ENCODE assay signal across 30 mouse cellular contexts in genomic region chr17:86926836-86927235, GRCm38 (mm10). TPM values are rescaled to one million over a fixed set of nuclear protein-coding genes. Genes with fewer than 3 reads are reported as not detected.
DNase-seq lines count a peak whose midpoint lies in the region; ATAC-seq and TF ChIP-seq lines count a peak whose summit lies in the region.
"Had no signal": no experiment of that assay in that cellular context is flagged by ENCODE, and none has a peak within 500 bp of the region (broad histone marks: within the 10 kb centered on the region; RNA-seq: fewer than 3 reads in every experiment).

No protein-coding gene starts in this region.

- no peaks in the 10 kb centered on the region for H3K9me3 ChIP-seq in ES-E14 (ENCODE audit: control insufficient read depth, insufficient read depth, low read depth, low read length)
- peaks cover 7% of the 10 kb centered on the region for H3K9me3 ChIP-seq in hindbrain, embryonic 12.5 days (replicated peaks)
- H3K9me3 ChIP-seq in neural tube, embryonic 15.5 days (replicated peaks): no peaks in the 10 kb centered on the region; the same call in 1 of the 2 replicates
- H3K9me3 ChIP-seq: embryonic facial prominence, embryonic 15.5 days had no signal

- no peak overlapping the region for H3K9ac ChIP-seq in ES-E14 (ENCODE audit: insufficient read depth, low read depth, low read length, poor library complexity, severe bottlenecking)
- H3K9ac ChIP-seq in hindbrain, embryonic 12.5 days: no peak overlapping the region
- H3K9ac ChIP-seq in neural tube, embryonic 15.5 days (replicated peaks): no peak overlapping the region
- H3K9ac ChIP-seq: embryonic facial prominence, embryonic 13.5 days; embryonic facial prominence, embryonic 15.5 days; forebrain, embryonic 12.5 days had no signal

- in situ Hi-C loops in ES-E14 (cut with MboI; ENCODE audit: low sequenced_read_pairs in 2 of 2, unreplicated experiment in 2 of 2): no loop called here

- H3K27ac ChIP-seq in ES-E14 (ENCODE audit: insufficient read depth, low read depth, low read length, poor library complexity, severe bottlenecking): no peak overlapping the region
- no peak overlapping the region for H3K27ac ChIP-seq in hindbrain, embryonic 12.5 days
- H3K27ac ChIP-seq in neural tube, embryonic 15.5 days (replicated peaks): no peak overlapping the region
- H3K27ac ChIP-seq: embryonic facial prominence, embryonic 13.5 days; embryonic facial prominence, embryonic 15.5 days; forebrain, embryonic 10.5 days; forebrain, embryonic 12.5 days had no signal

- DNase-seq in ES-E14 (ENCODE audit: low read depth, low spot score) (no peak), R1 (ENCODE audit: low read depth, low spot score) (peak; percentile 61)
- no peak for DNase-seq in gastrocnemius, adult 8-10 months (ENCODE audit: low spot score in 2 of 2)
- DNase-seq: adrenal gland, adult 2 months; adrenal gland, postnatal 10 days; adrenal gland, postnatal 25 days; cerebellum, adult 11 months; cerebellum, adult 18-20 months; cerebellum, adult 8-10 months; cerebellum, adult 9-11 months; cerebellum, postnatal 14 days; cerebellum, postnatal 36 days; embryo, embryonic 11 days had no signal

- H3K36me3 ChIP-seq in ES-E14 (ENCODE audit: control insufficient read depth, insufficient read depth, low read length, poor library complexity, severe bottlenecking): no peaks in the 10 kb centered on the region
- H3K36me3 ChIP-seq in hindbrain, embryonic 12.5 days: no peaks in the 10 kb centered on the region
- no peaks in the 10 kb centered on the region for H3K36me3 ChIP-seq in neural tube, embryonic 15.5 days
- H3K36me3 ChIP-seq: embryonic facial prominence, embryonic 13.5 days; embryonic facial prominence, embryonic 15.5 days; forebrain, embryonic 10.5 days; forebrain, embryonic 12.5 days had no signal

- no peaks in the 10 kb centered on the region; the same call in 1 of the 2 replicates for H3K27me3 ChIP-seq in hindbrain, embryonic 12.5 days
- no peaks in the 10 kb centered on the region for H3K27me3 ChIP-seq in neural tube, embryonic 15.5 days (replicated peaks)
- H3K27me3 ChIP-seq: embryonic facial prominence, embryonic 13.5 days; embryonic facial prominence, embryonic 15.5 days; forebrain, embryonic 12.5 days; Patski had no signal

- ATAC-seq in hindbrain, embryonic 12.5 days (ENCODE audit: low FRiP score): no peak
- ATAC-seq in neural tube, embryonic 15.5 days (ENCODE audit: low FRiP score): no peak
- ATAC-seq: activated CD4-positive, CD25-positive, alpha-beta regulatory T cell, adult 4 months; forebrain, embryonic 14.5 days; forebrain, embryonic 16.5 days; Patski had no signal

- WGBS in hindbrain, embryonic 12.5 days: 87% methylated on average over 3 of the region's 3 CpGs
- WGBS in neural tube, embryonic 15.5 days: 86% methylated on average over 3 of the region's 3 CpGs

- no peak overlapping the region for H3K4me3 ChIP-seq in ES-E14 (ENCODE audit: insufficient read depth in 1 of 2, low read depth in 1 of 2, low read length in 2 of 2, poor library complexity in 1 of 2, severe bottlenecking in 1 of 2)
- H3K4me3 ChIP-seq in hindbrain, embryonic 12.5 days: no peak overlapping the region
- no peak overlapping the region for H3K4me3 ChIP-seq in neural tube, embryonic 15.5 days (replicated peaks)
- H3K4me3 ChIP-seq: embryonic facial prominence, embryonic 13.5 days; embryonic facial prominence, embryonic 15.5 days; erythroblast, embryonic 14.5 days; forebrain, embryonic 10.5 days; forebrain, embryonic 12.5 days had no signal

- no peak overlapping the region for H3K4me2 ChIP-seq in hindbrain, embryonic 12.5 days (replicated peaks)
- no peak overlapping the region for H3K4me2 ChIP-seq in neural tube, embryonic 15.5 days
- H3K4me2 ChIP-seq: embryonic facial prominence, embryonic 13.5 days; embryonic facial prominence, embryonic 15.5 days; forebrain, embryonic 12.5 days had no signal

- no peaks in the 10 kb centered on the region; a peak in 1 of 4 replicates for H3K4me1 ChIP-seq in ES-E14 (ENCODE audit: control insufficient read depth in 2 of 2, insufficient read depth in 2 of 2, low read length in 2 of 2, poor library complexity in 1 of 2)
- H3K4me1 ChIP-seq in hindbrain, embryonic 12.5 days: peaks cover 9% of the 10 kb centered on the region; the same call in 1 of the 2 replicates
- H3K4me1 ChIP-seq in neural tube, embryonic 15.5 days: peaks cover 4% of the 10 kb centered on the region; the same call in 1 of the 2 replicates

TF ChIP-seq in ES-E14, 5 proteins besides CTCF, POLR2A, EP300 and RAD21:
- TF ChIP-seq MAFK (IDR thresholded peaks at IDR 0.05; ENCODE audit: insufficient read depth, low read depth, low read length) (no peak), ZNF384 (IDR thresholded peaks at IDR 0.05; ENCODE audit: low read depth, low read length) (peak; percentile 77)

RNA-seq across cellular contexts. Expression of gene Tmem247, which starts 9.7 kb away (rescaled TPM):
- total RNA-seq in ES-E14 (2012; rRNA removed): not detected in 2 replicates
- total RNA-seq in gastrocnemius, adult 8-10 months (2022): not detected
- polyA plus RNA-seq in hindbrain, embryonic 12.5 days (2016; fragmentation: Nextera tagmentation; extraction: Ambion mirVana): not detected in 2 replicates
- not detected in 2 replicates for polyA plus RNA-seq in neural tube, embryonic 15.5 days (2015; fragmentation: Nextera tagmentation; extraction: Ambion mirVana)
- total RNA-seq: adrenal gland, adult 2 months; adrenal gland, postnatal 10 days; adrenal gland, postnatal 25 days; adrenal gland, postnatal 4 days; common myeloid progenitor, adult 5-6 weeks had no signal
- polyA plus RNA-seq: activated CD4-positive, CD25-positive, alpha-beta regulatory T cell, adult 4 months; adrenal gland, adult 2 months; brain, embryonic 14.5 days; C2C12; embryonic facial prominence, embryonic 11.5 days; embryonic facial prominence, embryonic 13.5 days; embryonic facial prominence, embryonic 15.5 days; erythroblast, embryonic 14.5 days; forebrain, embryonic 10.5 days; forebrain, embryonic 12.5 days; forebrain, embryonic 14.5 days; forebrain, embryonic 16.5 days; frontal cortex, adult 2 months; Patski had no signal

RNA-seq across cellular contexts. Expression of gene Atp6v1e2, which starts 20.9 kb away (rescaled TPM):
- total RNA-seq in ES-E14 (2012; rRNA removed): not detected in 2 replicates
- total RNA-seq in gastrocnemius, adult 8-10 months (2022): not detected
- not detected in 2 replicates for polyA plus RNA-seq in hindbrain, embryonic 12.5 days (2016; fragmentation: Nextera tagmentation; extraction: Ambion mirVana)
- not detected in 2 replicates for polyA plus RNA-seq in neural tube, embryonic 15.5 days (2015; fragmentation: Nextera tagmentation; extraction: Ambion mirVana)
- total RNA-seq: adrenal gland, adult 2 months; adrenal gland, postnatal 10 days; adrenal gland, postnatal 25 days; adrenal gland, postnatal 4 days; common myeloid progenitor, adult 5-6 weeks had no signal
- polyA plus RNA-seq: activated CD4-positive, CD25-positive, alpha-beta regulatory T cell, adult 4 months; adrenal gland, adult 2 months; brain, embryonic 14.5 days; C2C12; embryonic facial prominence, embryonic 11.5 days; embryonic facial prominence, embryonic 13.5 days; embryonic facial prominence, embryonic 15.5 days; erythroblast, embryonic 14.5 days; forebrain, embryonic 10.5 days; forebrain, embryonic 12.5 days; forebrain, embryonic 14.5 days; forebrain, embryonic 16.5 days; Patski had no signal

RNA-seq across cellular contexts. Expression of gene Rhoq, which starts 36.0 kb away (rescaled TPM):
- 5.9 and 7.6 TPM in 2 replicates for total RNA-seq in ES-E14 (2012; rRNA removed)
- 100 to 1,000 TPM; 149 to 182 (median 166) TPM for total RNA-seq in gastrocnemius, adult 8-10 months (2022)
- 16.3 and 19.2 TPM in 2 replicates for polyA plus RNA-seq in hindbrain, embryonic 12.5 days (2016; fragmentation: Nextera tagmentation; extraction: Ambion mirVana)
- polyA plus RNA-seq in neural tube, embryonic 15.5 days (2015; fragmentation: Nextera tagmentation; extraction: Ambion mirVana): 7.8 and 8.7 TPM in 2 replicates

Comparison
In these comparisons a context has a peak if more than half of its experiments do, and no peak if none do; other contexts are left out.
1. RNA of gene Rhoq, which starts 36.0 kb away (total RNA-seq): 149 to 182 TPM in gastrocnemius, adult 8-10 months; 5.9 to 7.6 TPM in ES-E14; every median in the first group is over 10 times any median in the second.